Mouse (Mus musculus): ENCODE data around the gene Zfp990. TPM values are rescaled to one million over a fixed set of nuclear protein-coding genes. Genes with fewer than 3 reads are reported as not detected.

Gene Zfp990
- not detected for polyA plus RNA-seq (2017; shearing (Covaris generic))

GRCm38 (mm10) chr4:145510459-145510858, at the start of gene Zfp990:
Zfp990 (plus strand) TSS chr4:145510759.

GRCm38 (mm10) chr4:145585078-145585477, 74.5 kb downstream of the Zfp990 start, which contains the start of gene Gm13212:
Gm13212 (plus strand) TSS chr4:145585166.

Other genes with a start within 250 kb of the Zfp990 start
- gene Tnfrsf8, start 195.6 kb upstream of the Zfp990 start, polyA plus RNA-seq (2017; shearing (Covaris generic)) = not detected
- gene Gm13212, start 74.4 kb downstream of the Zfp990 start, polyA plus RNA-seq (2017; shearing (Covaris generic)) = 3.8 TPM
- gene Zfp980, start 159.9 kb downstream of the Zfp990 start, polyA plus RNA-seq (2017; shearing (Covaris generic)) = not detected

Data from naive thymus-derived CD4-positive, alpha-beta T cell, adult 5 months (primary cell).